Mouse (Mus musculus) left cerebral cortex, postnatal 10 days (tissue): ENCODE data around the gene Dctn3. TPM values are rescaled to one million over a fixed set of nuclear protein-coding genes. Genes with fewer than 3 reads are reported as not detected.

Source experiments
- DNase-seq, 2 experiments: peaks; one replicate each; pipeline ENCODE4 v3.0.0; 2021 to 2022; ENCODE audit warnings: low spot score in 2 of 2, mixed read lengths in 1 of 2; ENCODE audit errors: extremely low spot score in 1 of 2
- intact Hi-C: fragments of 180-260 bp; cut with DNase I; formaldehyde crosslinking; loops from one replicate; pipeline ENCODE4 v1.15.1; 2025
- total RNA-seq, 2 experiments: library from RNA; stranded (reverse); gene quantifications; 2 replicates each; pipeline ENCODE4 v1.2.3; 2021

Dctn3 gene
- total RNA-seq, 2 experiments from 2014 or later = 181 to 196 TPM

DNA sequence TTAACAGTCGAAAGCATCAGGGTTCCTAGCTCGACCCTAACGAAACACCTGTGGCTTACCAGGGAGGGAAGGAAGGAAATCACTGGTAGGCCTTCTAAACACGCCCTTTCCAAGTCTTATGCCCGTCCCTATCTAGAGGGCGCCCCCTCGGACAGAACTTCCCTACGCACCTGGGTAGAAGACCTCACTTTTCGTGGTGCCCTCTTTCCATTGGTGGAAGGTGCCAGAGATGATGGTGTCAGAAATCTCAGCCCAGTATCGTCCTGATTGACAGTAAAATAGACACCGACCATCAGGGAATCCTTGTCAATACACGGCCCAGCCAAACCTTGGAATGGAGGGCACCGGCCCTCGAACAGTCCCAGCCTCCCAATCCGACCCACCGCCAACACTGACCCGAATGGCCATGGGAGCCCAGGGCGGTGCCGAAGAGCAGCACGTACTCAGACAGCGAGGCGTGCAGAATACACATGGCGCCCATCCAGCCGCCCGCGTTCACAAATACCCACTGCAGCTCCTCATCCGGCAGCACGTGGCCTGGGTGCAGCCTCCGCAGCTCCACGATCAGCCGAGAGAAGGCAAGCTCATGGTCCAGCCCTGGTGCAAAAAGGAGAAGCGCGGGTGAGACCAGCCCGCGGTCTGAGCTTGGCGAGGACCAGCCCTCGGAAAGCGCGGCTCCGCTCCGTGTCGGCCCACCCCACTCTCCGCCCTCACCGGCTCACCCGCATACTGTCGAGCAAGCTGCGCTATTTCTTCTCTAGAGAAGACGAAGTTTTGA lies 17.6 kb upstream of the Dctn3 start:
- intact Hi-C loops = no loop called here
- peak; percentile 63 to 83 for DNase-seq

DNA sequence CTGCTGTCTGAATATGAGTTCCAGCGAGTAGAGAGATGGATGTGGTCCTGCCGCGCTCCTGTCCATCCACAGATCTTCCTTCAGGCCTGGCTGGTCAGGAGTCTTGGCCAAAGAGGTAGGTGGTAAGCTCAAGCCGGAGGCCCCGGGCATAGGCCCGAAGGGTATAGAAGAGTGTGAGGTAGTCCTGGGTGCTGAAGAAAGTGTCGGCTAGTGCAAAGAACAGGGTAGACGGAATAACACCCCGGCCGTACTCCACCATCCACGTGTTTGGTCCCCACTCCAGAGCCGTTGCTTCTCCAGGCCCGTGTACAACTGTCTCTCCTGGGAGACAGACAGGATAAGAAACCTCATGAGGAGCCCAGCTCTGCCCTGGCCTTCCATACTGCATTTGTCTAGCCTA lies 16.3 kb upstream of the Dctn3 start:
- intact Hi-C loops = no loop called here
- no peak for DNase-seq

DNA sequence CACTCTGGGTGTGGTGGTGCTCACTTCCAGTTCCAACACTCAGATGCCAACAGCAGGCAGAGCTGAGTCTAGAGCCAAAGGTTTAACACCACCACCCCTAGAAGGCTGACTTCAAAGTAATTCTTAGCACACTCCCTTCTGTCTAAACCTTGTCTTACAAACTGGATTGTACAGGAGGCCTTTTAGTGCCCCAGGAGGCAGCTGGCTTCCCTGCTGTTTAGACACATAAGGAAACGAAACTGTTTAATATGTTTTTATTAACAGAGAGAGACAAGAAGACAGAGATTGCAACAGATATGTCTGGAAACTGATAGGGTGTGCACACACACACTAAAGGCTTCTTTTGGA lies 15.3 kb upstream of the Dctn3 start:
- intact Hi-C loops = no loop called here
- no peak for DNase-seq

DNA sequence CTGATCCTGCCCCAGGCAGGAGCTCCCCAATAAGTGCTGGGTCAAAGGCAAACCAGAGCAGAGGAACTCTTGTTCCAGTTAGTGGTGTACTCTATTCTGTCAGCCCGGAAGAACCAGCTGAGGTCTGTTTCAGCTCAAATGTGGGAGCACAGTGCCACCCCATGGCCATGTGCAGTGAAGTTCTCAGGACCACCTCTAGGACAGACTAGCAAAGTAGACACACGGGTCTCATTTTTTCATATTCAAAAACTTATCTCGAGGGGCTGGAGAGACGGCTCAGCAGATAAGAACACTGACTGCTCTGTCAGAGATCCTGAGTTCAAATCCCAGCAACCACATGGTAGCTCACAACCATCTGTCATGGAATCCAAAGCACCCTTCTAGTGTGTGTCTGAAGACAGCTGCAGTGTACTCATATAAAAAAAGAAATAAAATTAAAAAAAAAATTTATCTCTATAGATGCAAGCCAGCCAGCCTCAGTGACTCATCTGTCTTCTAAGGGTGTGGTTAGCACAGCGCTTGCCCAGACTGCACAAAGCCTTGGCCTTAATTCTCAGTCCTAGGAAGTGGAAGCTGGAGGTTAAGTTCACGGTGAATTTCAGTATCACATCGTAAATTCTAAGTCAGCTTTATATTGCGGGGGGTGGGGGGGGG lies 14.8 kb upstream of the Dctn3 start:
- intact Hi-C loops = no loop called here
- peak; percentile 74 to 76 for DNase-seq

DNA sequence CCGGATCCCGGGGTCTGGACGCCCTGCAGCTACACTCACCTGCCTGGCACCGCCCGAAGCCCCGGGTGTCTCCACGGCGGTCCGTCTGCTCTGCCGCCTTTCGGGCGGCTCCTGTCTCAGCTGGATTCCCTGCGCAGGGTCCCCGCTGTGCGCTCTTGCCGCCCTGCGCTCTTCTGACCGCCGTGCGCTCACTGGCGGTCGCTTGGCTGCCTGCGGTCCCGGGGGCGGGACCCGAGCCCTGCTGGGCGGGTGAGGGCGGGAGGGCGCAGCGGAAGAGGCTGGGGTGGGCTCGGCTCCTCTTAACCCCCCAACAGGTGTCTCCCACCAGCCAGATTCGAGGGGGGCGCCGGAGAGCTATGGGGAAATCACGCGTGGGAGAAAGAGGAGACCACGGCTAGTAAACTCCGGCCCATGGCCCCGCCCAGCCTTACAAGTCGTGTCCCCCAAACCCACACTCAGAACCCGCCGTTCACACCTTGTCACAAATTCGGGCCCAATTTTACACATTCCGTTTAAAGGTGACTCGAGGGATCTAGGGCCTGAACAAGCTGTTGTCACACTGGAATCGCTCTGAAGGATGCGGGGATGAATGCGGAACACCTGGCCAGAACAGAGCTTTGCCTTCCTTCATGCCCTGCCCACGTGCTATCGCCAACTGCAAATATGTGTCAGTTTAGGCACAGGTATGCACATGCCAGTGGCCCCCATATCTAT lies 8.2 kb upstream of the Dctn3 start, which contains the start of gene Arid3c:
Gene Arid3c (minus strand): TSS at position 91 of the 714 bp plus-strand sequence.
- DNase-seq = no peak
- intact Hi-C loops = no loop called here

DNA sequence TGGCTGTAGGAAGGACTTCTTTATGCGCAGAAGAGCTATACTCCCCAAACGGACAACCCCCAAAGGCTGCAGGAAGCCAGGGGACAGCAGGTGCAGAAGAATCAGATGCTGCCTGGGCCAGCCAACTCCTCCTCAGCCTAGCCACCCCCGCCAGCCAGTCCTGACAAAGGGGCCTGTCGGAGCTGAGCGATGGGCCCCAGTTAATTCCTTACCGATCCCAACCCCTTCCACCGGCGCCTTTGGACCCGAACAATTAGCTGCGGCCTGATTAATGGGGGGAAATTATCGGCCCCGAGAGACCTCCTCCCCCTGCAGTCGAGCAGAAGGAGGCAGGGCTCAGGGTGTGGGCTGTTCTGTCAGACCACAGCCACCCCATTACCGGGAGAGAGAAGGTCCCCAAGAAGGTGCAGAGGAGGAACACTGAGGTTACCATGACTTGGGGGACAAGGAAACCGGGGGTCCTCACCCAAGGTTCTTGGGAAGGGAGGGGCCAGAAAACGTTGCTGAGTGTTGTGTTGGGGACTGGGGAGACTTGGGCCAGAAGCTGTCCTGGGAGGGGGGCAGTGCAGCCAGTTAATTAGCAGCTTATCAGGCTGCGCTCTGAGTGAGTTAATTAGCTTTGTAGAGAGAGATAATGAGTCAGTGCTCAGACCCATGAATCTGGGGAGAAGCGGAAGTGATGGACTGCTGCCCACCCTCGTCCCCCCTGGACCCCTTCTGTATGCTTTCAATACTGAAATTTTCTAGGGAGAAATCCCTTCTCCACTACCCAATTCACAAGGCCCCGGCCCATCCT lies 4.1 kb upstream of the Dctn3 start:
- intact Hi-C loops = no loop called here
- DNase-seq = no peak

DNA sequence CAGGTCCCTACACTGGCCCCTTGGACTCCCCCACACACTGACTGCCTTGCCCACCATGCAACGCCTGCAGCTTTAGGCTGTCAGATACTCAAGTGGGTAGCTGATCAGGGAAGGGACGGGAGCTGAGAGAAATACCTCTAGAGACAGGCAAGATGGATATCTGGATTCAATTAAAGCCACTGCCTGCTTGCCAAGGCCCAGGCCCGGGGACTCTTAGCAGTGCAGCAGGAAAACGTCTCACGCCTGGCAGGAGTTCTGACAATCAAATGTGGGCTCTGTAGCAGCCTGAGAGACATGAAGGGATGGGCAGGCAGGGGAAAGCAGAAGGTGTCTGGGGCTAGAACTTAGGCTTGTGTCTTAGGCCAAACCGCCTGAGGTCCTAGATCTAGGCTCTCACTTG lies 6.1 kb downstream of the Dctn3 start:
- DNase-seq = peak in 1 of 2 experiments; percentile 17
- intact Hi-C loops = no loop called here

DNA sequence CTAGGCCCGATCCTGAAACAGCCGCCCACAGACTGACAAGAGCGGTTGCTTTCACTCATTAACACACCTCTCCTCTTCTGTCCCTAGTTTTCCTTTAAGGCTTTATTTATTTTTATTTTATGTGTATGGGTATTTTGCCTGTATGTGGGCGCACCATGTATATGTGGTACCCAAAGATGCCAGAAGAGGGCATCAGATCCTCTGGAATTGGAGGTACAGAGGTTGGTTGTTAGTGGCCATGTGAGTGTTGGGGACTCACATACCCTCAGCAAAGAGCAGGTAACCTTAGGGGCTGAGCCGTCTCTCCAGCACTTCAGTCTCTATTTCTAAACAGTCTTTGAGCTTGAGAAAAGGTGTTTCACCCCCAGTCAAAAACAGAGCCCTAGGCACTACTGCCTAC lies 7.4 kb downstream of the Dctn3 start:
- peak in 1 of 2 experiments; percentile 36 for DNase-seq
- intact Hi-C loops = no loop called here

DNA sequence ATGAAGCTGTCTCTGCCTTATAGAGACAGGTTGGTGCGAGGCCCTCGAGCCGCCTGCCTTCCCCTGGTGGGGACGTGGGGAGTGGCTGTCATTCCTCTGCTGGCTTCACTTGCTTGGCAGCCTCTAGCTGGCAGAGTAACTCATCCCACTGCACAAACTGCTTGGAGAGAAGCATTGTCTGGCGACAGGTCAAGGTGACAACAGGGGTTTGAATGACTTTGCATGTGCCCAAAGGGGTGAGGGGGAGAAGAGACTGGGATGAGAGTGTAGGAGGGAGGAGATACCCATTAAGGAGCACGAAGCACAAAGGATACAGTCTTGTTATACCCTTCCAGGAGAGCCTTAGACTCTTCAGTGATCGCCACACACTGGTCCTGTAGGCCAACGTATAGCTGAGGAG lies 7.9 kb downstream of the Dctn3 start:
- no peak for DNase-seq
- intact Hi-C loops = no loop called here

DNA sequence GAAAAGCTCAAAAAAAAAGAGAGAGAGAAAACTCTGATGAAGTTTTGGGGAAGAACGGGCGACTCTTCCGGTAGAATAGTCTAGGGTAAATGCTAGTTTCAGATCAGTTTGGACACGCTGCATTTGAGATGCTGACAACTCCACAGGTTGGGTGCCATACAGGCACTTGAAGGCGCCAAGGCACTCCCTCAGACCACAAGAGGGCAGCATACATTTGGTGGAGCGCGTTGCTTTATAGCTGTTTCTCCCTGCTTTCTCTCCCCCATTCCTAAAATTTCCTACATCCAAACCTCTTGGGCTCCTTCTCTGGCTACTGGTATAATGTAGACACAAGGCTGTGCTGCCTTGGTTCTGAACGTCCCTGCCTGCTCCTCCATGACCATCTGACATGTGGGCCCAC lies 8.7 kb downstream of the Dctn3 start:
- peak; percentile 77 to 78 for DNase-seq
- intact Hi-C loops = no loop called here

DNA sequence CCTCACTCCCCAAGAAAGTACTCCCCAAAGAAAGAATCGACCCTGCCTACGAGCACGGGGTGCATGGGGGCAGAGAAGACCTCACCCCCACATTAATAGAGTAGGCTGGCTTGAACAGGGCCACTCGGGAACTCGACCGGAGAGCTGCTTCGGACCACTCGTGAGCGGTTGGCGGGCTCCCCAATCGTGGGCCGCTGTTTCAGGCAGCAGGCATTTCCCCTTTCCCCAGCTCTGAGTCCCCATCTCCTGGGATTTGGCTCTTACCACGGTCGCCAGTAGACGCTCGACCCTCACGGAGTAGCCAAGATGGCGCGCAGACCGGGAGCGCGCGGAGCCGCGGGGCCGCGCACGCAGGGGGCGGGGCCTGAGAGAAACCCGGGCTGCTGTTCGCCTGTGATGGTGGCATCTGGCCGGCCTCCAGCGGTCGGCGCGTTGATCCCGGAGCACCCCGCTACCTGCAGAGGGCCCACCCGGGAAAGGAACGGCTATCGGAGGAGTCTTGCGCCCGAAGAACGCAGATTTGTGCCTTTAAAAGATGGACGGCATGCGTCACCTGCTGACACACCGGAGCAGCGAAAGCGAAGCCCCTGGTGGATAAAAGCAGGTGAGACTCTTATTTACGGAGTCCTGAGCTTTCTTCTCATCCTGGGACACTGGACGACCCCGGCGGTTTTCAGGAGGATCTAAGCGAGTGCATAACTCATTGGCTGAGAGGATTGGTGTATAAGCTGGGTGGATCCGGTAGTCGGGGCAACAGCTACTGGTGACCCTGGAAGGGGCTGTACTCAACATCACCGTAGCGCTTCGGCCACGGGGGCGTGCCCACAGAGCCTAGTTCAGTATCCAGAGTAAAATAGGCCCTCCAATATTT lies 9.5 kb downstream of the Dctn3 start, which contains the start of gene Rpp25l:
Gene Rpp25l (minus strand): TSS at position 338 of the 871 bp plus-strand sequence.
- peak; percentile 63 to 88 for DNase-seq
- intact Hi-C loops = no loop called here

DNA sequence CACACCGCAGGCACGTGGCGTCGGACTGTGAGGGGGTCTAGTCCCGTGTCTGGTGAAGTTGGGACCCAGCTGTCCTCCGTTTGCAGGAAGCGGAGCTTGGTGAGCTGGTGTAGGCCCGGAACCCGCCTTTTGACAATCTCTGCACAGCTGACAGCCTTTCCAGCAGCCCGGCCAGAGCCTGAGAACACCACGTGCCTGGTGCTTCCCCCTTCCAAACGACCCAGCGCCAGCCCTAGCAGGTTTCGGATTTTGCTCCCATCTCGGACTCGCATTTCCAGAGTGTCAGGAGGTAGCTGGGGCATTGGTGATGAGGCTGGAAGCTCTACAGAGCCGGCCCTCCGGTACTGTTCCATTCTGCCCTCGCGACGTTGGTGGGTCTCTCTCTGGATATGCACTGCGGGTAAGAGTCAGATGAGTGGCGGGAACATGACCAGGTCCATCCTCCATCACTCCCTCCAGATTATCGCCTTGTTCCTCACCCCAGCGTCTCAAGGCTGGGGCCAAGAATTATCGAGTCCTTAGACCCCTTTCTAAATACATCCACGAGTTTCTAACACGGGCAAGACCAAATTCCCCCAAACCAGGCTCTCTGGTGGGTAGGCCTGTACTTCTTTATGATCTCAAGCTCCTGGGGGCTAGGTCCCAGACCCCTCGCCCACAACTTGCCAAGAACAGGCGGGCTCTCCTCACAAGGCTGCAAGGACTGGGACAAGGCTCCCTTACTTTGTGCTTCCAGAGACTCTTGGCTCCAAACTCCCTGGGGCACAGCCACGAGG lies 10.4 kb downstream of the Dctn3 start:
- intact Hi-C loops = no loop called here
- peak in 1 of 2 experiments; percentile 48 for DNase-seq

DNA sequence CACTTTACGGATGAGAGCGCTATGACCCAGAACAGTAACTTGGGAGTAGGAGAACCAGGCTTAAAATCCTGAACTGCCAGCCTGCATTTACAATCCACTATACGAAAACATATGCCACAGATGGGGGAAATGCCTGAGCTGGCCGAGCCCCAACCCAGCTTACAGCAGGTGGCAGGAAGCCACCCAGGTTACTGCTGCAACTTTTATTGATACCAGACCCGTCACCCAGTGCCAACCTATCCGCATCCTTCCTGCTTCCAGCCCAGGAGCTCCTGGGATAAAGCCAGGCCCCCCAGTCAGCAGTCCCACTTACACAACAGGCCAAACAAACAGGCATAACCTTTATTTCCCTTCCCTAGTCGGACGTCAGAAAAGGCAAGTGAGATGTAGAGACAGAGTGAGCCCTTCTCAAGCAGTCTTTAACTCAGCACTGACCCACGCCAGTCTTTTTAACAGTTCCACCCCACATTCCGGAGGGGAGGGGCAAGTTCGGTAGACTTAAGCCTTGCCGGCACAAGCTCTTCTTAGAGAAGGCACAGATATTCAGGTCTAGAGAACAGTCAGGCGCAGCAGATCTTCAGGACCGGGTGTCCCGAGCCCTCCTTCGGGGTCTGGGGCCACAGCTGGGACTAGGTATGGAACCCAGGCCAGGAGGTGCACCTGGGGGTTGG lies 11.1 kb downstream of the Dctn3 start:
- peak in 1 of 2 experiments; percentile 46 for DNase-seq
- intact Hi-C loops = no loop called here

DNA sequence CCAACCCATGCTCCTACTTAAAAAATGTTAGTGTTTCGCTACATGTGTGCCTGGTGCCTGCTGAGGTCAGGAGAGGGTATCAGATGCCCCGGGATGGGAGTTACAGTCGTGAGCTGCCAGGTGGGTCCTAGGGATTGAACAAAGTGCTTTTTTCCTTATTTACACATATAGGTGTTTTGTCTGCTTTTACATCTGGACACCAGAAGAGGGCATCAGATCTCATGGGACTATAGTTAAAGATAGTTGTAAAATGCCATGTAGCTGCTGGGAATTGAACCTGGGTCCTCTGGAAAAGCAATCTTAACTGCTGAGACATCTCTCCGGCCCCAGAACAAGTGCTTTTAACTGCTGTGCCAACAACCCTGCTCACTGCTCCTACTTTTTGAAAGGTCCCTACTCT lies 12.7 kb downstream of the Dctn3 start:
- DNase-seq = peak in 1 of 2 experiments; percentile 9
- intact Hi-C loops = no loop called here

DNA sequence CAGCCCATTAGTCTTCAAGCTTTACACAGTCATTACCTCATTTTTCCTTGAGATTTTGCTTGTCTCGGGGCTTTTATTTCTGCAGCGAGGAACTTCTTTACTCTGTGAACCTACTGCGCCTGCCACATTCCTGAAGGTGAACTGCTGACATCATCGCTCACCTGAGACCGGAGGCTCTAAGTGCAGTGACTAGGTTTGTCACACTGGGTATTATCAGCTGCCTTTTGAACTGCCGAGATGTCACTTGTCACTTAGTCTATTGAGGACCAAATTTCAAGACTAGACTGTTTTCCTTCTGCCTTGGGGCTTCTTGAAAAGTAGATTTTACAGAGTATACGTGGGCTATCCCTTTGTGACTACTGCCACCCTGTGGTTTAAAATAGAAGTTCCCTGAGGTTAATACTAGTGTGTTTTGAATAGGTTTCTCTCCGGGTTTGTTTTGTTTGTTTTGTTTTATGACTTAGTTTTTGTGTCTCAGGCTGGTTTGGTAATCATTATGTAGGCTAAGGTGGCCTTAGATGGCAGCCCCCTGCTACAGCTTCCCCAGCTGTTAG lies 14.7 kb downstream of the Dctn3 start:
- DNase-seq = peak; percentile 9 to 69
- intact Hi-C loops = loop anchor here (2.0 to 5.0 kb wide), 2 partner anchors 101 to 239 kb away; no protein-coding TSS in a partner anchor

DNA sequence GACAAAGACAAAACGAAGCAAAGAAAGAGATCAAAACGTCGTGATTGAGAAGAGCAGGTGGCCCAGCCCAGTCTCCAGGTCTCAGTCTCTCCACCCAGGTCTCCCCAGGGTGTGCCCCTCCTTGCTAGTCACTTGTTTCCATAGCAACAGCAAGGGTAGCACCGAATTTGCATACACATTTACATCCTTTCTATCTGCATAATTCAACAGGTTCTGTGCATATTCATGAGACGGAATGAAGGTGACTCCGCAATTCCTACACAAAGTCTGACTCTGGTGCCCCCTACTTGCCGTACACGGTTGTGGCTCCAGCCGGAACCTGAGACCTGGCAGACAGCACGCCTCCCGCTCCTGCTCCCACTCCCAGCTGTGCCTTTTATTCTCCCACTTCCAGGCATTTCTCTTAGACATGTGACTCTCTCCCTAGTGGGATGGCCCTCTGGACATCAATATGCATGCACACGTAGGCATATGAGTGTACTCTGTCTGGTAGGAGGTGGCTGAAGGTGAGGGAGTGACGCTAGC lies 15.9 kb downstream of the Dctn3 start:
- intact Hi-C loops = loop anchor here (5.0 kb wide), 1 partner anchor 100 kb away; no protein-coding TSS in a partner anchor
- DNase-seq = peak; percentile 66 to 77
